Mouse (Mus musculus): Measurements from ENCODE around the gene Thnsl2. TPM values are rescaled to one million over a fixed set of nuclear protein-coding genes. Genes with fewer than 3 reads are reported as not detected.

Thnsl2 gene
- polyA plus RNA-seq, 1 experiment from 2014 or later = 3.9 TPM

- H3K9ac ChIP-seq (replicated peaks; ENCODE audit: low read length) = no peak overlapping the region
- ATAC-seq (ENCODE audit: low FRiP score, low TSS enrichment) = no peak
- no peak for DNase-seq
- H3K27me3 ChIP-seq (ENCODE audit: control insufficient read depth, insufficient read depth, low read length) = no peaks in the 10 kb centered on the region
- H3K9me3 ChIP-seq (ENCODE audit: control insufficient read depth, low read length) = peaks cover 8% of the 10 kb centered on the region; the same call in 1 of the 2 replicates
- H3K4me2 ChIP-seq (ENCODE audit: low read length) = no peak overlapping the region
- H3K27ac ChIP-seq (replicated peaks; ENCODE audit: low read depth, low read length) = no peak overlapping the region
- no peak overlapping the region for H3K4me3 ChIP-seq (replicated peaks; ENCODE audit: low read depth, low read length)
- H3K36me3 ChIP-seq (ENCODE audit: control insufficient read depth, insufficient read depth, low read length) = no peaks in the 10 kb centered on the region
- WGBS = 91% methylated on average over 4 of the region's 4 CpGs
- H3K4me1 ChIP-seq (ENCODE audit: control insufficient read depth, insufficient read depth, low read length) = no peaks in the 10 kb centered on the region
Measured at GRCm38 (mm10) chr6:71089735-71090134, 54.5 kb downstream of the Thnsl2 start.

- ATAC-seq (ENCODE audit: low FRiP score, low TSS enrichment) = no peak
- no peak for DNase-seq
- Histone ChIP-seq H3K9ac (replicated peaks; ENCODE audit: low read length) (no peak overlapping the region), H3K4me1 (ENCODE audit: control insufficient read depth, insufficient read depth, low read length) (no peaks in the 10 kb centered on the region), H3K36me3 (ENCODE audit: control insufficient read depth, insufficient read depth, low read length) (no peaks in the 10 kb centered on the region), H3K4me3 (replicated peaks; ENCODE audit: low read depth, low read length) (no peak overlapping the region), H3K27ac (replicated peaks; ENCODE audit: low read depth, low read length) (no peak overlapping the region), H3K4me2 (ENCODE audit: low read length) (no peak overlapping the region), H3K9me3 (ENCODE audit: control insufficient read depth, low read length) (peaks cover 8% of the 10 kb centered on the region; the same call in 1 of the 2 replicates), H3K27me3 (ENCODE audit: control insufficient read depth, insufficient read depth, low read length) (no peaks in the 10 kb centered on the region)
- 82% methylated on average over 4 of the region's 4 CpGs for WGBS
Measured at GRCm38 (mm10) chr6:71088992-71089391, 55.2 kb downstream of the Thnsl2 start.

GRCm38 (mm10) chr6:71083441-71083840 is 60.8 kb downstream of the Thnsl2 start:
- Histone ChIP-seq H3K9ac (replicated peaks; ENCODE audit: low read length) (no peak overlapping the region), H3K4me1 (ENCODE audit: control insufficient read depth, insufficient read depth, low read length) (no peaks in the 10 kb centered on the region), H3K36me3 (ENCODE audit: control insufficient read depth, insufficient read depth, low read length) (no peaks in the 10 kb centered on the region), H3K9me3 (ENCODE audit: control insufficient read depth, low read length) (peaks cover 8% of the 10 kb centered on the region; the same call in 1 of the 2 replicates), H3K4me3 (replicated peaks; ENCODE audit: low read depth, low read length) (no peak overlapping the region), H3K27ac (replicated peaks; ENCODE audit: low read depth, low read length) (no peak overlapping the region), H3K27me3 (ENCODE audit: control insufficient read depth, insufficient read depth, low read length) (no peaks in the 10 kb centered on the region), H3K4me2 (ENCODE audit: low read length) (no peak overlapping the region)
- 88% methylated on average over 7 of the region's 7 CpGs for WGBS
- ATAC-seq (ENCODE audit: low FRiP score, low TSS enrichment) (no peak), DNase-seq (no peak)

- DNase-seq (no peak), ATAC-seq (ENCODE audit: low FRiP score, low TSS enrichment) (no peak)
- no peak overlapping the region for H3K4me2 ChIP-seq (ENCODE audit: low read length)
- H3K9me3 ChIP-seq (ENCODE audit: control insufficient read depth, low read length) = peaks cover 6% of the 10 kb centered on the region; the same call in 1 of the 2 replicates
- H3K4me3 ChIP-seq (replicated peaks; ENCODE audit: low read depth, low read length) = no peak overlapping the region
- no peaks in the 10 kb centered on the region for H3K36me3 ChIP-seq (ENCODE audit: control insufficient read depth, insufficient read depth, low read length)
- H3K4me1 ChIP-seq (ENCODE audit: control insufficient read depth, insufficient read depth, low read length) = no peaks in the 10 kb centered on the region
- H3K27me3 ChIP-seq (ENCODE audit: control insufficient read depth, insufficient read depth, low read length) = no peaks in the 10 kb centered on the region
- no peak overlapping the region for H3K9ac ChIP-seq (replicated peaks; ENCODE audit: low read length)
- 82% methylated on average over 11 of the region's 11 CpGs for WGBS
- H3K27ac ChIP-seq (replicated peaks; ENCODE audit: low read depth, low read length) = no peak overlapping the region
Measured at GRCm38 (mm10) chr6:71082084-71082483, 62.2 kb downstream of the Thnsl2 start.

- no peak for DNase-seq
- Histone ChIP-seq H3K4me3 (replicated peaks; ENCODE audit: low read depth, low read length) (no peak overlapping the region), H3K27ac (replicated peaks; ENCODE audit: low read depth, low read length) (no peak overlapping the region), H3K36me3 (ENCODE audit: control insufficient read depth, insufficient read depth, low read length) (no peaks in the 10 kb centered on the region), H3K9ac (replicated peaks; ENCODE audit: low read length) (no peak overlapping the region), H3K4me1 (ENCODE audit: control insufficient read depth, insufficient read depth, low read length) (no peaks in the 10 kb centered on the region), H3K4me2 (ENCODE audit: low read length) (no peak overlapping the region), H3K27me3 (ENCODE audit: control insufficient read depth, insufficient read depth, low read length) (no peaks in the 10 kb centered on the region), H3K9me3 (ENCODE audit: control insufficient read depth, low read length) (no peaks in the 10 kb centered on the region)
- 83% methylated on average over 6 of the region's 6 CpGs for WGBS
- no peak for ATAC-seq (ENCODE audit: low FRiP score, low TSS enrichment)
Measured at GRCm38 (mm10) chr6:71081230-71081629, 63.0 kb downstream of the Thnsl2 start.

Other genes starting within 250 kb of the Thnsl2 start
- not detected in 2 replicates for gene Tex37, start 225.5 kb downstream of the Thnsl2 start, polyA plus RNA-seq (2014; fragmentation: Nextera tagmentation; extraction: Ambion mirVana)
- not detected in 2 replicates for gene Foxi3, start 187.9 kb downstream of the Thnsl2 start, polyA plus RNA-seq (2014; fragmentation: Nextera tagmentation; extraction: Ambion mirVana)
- gene Fabp1, start 55.4 kb upstream of the Thnsl2 start, polyA plus RNA-seq (2014; fragmentation: Nextera tagmentation; extraction: Ambion mirVana) = not detected in 2 replicates
- gene Krcc1, start 127.2 kb upstream of the Thnsl2 start, polyA plus RNA-seq (2014; fragmentation: Nextera tagmentation; extraction: Ambion mirVana) = 17.0 and 19.0 TPM in 2 replicates
- gene Smyd1, start 177.8 kb upstream of the Thnsl2 start, polyA plus RNA-seq (2014; fragmentation: Nextera tagmentation; extraction: Ambion mirVana) = 0.18 and 0.23 TPM in 2 replicates
- not detected in 2 replicates for gene Cd8b1, start 178.3 kb upstream of the Thnsl2 start, polyA plus RNA-seq (2014; fragmentation: Nextera tagmentation; extraction: Ambion mirVana)
- gene Cd8a, start 229.0 kb upstream of the Thnsl2 start, polyA plus RNA-seq (2014; fragmentation: Nextera tagmentation; extraction: Ambion mirVana) = not detected in 2 replicates